Mouse (Mus musculus): ENCODE data around the gene Ccdc85c. TPM values are rescaled to one million over a fixed set of nuclear protein-coding genes. Genes with fewer than 3 reads are reported as not detected.

The Ccdc85c gene
- polyA plus RNA-seq, 1 experiment = 48.9 TPM

DNA sequence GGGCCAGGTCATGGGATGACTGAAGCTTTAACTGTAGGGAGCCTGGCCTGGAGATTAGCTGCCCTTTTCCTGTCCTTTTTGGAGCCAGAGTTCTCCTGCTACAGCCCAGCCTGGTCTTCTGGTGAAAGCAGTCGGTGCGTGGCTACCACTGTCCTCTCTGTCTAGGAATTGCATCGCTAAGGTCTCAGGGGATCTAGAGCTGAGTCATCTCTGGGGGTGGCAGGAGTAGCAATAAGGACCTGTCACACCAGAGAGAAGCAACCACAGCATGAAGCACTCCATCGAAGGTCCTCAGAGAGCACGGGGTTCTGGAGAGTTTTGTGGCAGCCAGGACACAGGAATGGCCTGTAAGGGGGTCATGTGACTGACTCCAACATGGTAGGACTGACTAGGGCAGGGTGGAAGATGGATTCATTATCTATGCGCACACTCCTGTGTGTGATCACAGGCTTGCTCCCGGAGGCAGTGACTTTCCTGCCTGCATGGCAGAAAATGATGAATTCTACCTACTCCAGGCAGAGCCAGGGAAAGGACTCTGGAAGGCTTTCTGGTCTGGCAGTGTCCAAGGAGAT lies 35.3 kb upstream of the Ccdc85c start:
- DNase-seq (ENCODE audit: low read depth) = no peak
- no peak for TF ChIP-seq POLR2A (IDR thresholded peaks at IDR 0.05; ENCODE audit: borderline replicate concordance, extremely low read depth, insufficient read depth, insufficient read length, poor library complexity, severe bottlenecking)
- no peak for TF ChIP-seq CTCF (IDR thresholded peaks at IDR 0.05; ENCODE audit: borderline replicate concordance, extremely low read depth, insufficient read depth, insufficient read length)

DNA sequence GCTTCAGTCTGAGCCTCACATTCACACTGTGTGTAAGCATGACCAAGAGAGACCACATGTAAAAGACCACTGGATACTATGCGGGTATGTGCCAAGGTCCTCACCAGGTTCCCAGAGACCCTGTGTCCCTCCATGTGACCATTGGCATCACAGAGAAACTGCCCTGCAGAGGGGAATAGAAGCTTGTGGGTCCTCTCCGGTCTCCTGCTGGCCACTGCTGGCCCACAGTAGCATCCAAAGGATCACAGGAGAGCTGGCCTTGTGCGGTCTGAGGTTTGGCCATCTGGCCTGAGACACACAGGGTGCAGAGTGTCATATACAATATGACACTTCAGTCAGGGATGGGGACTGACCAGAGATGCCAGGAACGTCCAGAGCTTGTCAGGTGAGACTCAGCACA lies 34.8 kb upstream of the Ccdc85c start:
- TF ChIP-seq CTCF (IDR thresholded peaks at IDR 0.05; ENCODE audit: borderline replicate concordance, extremely low read depth, insufficient read depth, insufficient read length) (no peak), POLR2A (IDR thresholded peaks at IDR 0.05; ENCODE audit: borderline replicate concordance, extremely low read depth, insufficient read depth, insufficient read length, poor library complexity, severe bottlenecking) (no peak)
- no peak for DNase-seq (ENCODE audit: low read depth)

DNA sequence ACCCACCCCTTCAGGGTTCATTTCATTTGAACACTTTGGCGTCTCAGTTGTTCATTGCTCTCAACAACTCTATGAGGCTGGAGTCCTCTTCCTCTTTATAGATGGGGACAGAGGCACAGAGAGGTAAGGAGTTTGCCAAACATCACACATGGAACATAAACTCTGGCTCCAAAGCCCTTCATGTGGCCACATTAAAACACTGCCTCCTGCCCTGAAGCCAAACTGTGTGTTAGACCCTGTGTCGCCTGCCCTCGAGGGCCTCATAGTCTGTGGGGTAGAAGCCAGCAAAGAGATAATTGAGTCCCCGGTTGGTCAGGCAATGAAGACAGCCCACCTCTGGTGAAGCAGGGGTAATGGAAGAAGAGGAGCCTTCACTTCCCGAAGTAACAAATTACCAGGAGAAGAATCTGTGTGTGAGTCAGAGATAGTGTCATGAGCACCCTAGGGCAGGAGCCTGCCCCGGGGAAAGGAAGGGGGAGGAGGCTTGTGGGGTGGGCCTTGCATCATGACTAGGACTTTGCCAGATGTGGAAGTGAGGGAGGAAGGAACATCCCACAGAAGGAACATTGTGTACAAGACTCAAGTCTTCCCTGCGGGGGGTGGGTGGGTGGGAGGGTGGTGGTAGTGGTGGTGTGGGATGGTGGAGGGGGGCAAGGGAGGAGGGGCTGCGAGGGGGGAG lies 34.0 kb upstream of the Ccdc85c start:
- no peak for TF ChIP-seq CTCF (IDR thresholded peaks at IDR 0.05; ENCODE audit: borderline replicate concordance, extremely low read depth, insufficient read depth, insufficient read length)
- no peak for TF ChIP-seq POLR2A (IDR thresholded peaks at IDR 0.05; ENCODE audit: borderline replicate concordance, extremely low read depth, insufficient read depth, insufficient read length, poor library complexity, severe bottlenecking)

DNA sequence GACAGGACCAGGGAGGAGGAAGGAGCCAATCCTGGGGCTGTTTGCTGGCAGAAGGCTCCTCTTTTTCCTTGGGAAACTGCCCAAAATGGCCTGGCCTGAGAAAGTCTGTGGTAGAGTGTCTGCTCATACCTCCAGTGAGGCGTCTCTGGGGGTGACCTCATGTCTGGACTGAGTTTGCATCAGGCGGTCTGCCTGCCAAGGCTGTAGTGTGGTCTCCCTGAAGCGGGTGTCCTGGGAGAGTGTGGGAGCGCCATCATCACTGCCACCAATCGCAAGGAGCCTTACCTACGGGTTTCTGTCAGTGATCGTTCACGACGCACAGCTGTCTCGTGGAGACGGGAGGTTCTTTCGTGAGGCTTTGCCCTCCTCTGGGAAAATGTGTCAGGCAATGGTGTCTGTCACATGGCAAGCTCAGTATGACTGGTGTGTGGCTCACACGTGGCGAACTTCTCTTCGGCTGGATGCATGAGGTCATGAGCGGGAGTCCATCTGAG lies 33.2 kb upstream of the Ccdc85c start:
- TF ChIP-seq CTCF (IDR thresholded peaks at IDR 0.05; ENCODE audit: borderline replicate concordance, extremely low read depth, insufficient read depth, insufficient read length) = no peak
- TF ChIP-seq POLR2A (IDR thresholded peaks at IDR 0.05; ENCODE audit: borderline replicate concordance, extremely low read depth, insufficient read depth, insufficient read length, poor library complexity, severe bottlenecking) = no peak
- no peak for DNase-seq (ENCODE audit: low read depth)

More for the DNA sequence above, 34.0 kb upstream of the Ccdc85c start:
- no peak for DNase-seq (ENCODE audit: low read depth)

DNA sequence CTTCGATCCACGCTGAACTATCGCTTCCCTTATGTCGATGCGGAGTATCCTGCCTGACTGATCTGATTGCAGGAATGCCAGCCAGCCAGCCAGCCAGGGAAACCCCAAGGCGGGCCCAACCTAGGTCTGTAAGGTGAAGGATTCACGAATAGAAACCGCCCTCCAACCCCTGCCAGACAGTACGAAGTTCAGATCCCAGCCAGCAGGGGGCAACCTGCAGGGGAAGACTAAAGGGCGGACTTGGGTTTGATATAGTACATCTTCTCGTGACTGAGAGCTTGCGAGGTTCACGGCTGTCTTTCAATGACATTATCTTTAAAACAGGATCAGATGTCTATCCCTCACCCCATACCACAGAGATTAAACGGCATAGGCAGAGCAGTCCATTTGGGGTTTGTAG lies 32.3 kb upstream of the Ccdc85c start:
- TF ChIP-seq POLR2A (IDR thresholded peaks at IDR 0.05; ENCODE audit: borderline replicate concordance, extremely low read depth, insufficient read depth, insufficient read length, poor library complexity, severe bottlenecking) (no peak), CTCF (IDR thresholded peaks at IDR 0.05; ENCODE audit: borderline replicate concordance, extremely low read depth, insufficient read depth, insufficient read length) (peak; percentile 76)
- DNase-seq (ENCODE audit: low read depth) = peak; percentile 55

DNA sequence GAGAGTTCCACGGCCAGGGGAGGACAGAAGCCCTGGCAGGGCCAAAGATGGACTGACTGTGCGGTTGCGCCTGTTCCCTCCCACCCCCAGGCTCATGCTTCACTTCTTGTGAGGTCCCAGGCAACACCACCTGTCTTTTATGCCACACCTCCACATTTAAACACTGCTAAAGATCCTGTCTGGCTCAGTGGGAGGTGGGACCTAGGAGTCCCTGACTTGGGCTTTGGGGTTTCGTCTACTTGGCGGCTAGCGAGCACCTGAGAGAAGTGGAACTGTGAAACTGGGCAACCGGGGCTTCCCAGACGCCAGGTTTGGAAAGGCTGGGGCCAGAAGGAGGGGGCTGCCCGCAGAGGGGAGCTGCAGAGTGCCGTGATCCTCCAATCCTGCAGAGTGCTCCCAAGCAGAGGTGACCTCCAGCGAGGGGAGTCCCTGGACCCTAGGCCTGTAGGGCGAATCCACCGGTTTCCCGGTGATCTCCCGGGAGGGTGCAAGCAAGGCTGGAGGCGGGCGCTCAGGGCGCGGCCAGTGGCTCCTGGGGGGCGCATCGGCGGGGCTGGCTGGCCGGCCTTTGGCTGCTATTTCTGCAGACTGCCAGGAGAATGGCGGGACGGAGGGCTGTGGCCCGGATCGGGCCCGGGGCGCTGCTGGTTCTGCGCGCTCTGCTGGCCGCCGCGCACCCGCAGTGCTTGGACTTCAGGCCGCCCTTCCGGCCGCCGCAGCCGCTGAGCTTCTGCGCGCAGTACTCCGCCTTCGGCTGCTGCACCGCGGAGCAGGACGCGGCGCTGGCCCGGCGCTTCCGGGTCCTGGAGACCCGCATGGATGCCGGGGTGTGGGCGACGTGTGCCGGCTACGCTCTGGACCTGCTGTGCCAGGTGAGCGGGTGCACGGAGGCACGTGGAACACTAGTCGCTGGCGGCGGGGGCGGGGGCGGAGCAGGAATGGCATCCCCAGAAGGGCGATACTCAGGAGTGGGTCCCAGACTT lies 30.9 kb upstream of the Ccdc85c start, which contains the start of gene Hhipl1:
Gene Hhipl1 (plus strand): TSS at position 459 of the 983 bp plus-strand sequence.
- DNase-seq (ENCODE audit: low read depth) = peak; percentile 70
- TF ChIP-seq POLR2A (IDR thresholded peaks at IDR 0.05; ENCODE audit: borderline replicate concordance, extremely low read depth, insufficient read depth, insufficient read length, poor library complexity, severe bottlenecking) (0 out of 2 replicates have a peak, but pooled peaks have one; percentile 37), CTCF (IDR thresholded peaks at IDR 0.05; ENCODE audit: borderline replicate concordance, extremely low read depth, insufficient read depth, insufficient read length) (no peak)

DNA sequence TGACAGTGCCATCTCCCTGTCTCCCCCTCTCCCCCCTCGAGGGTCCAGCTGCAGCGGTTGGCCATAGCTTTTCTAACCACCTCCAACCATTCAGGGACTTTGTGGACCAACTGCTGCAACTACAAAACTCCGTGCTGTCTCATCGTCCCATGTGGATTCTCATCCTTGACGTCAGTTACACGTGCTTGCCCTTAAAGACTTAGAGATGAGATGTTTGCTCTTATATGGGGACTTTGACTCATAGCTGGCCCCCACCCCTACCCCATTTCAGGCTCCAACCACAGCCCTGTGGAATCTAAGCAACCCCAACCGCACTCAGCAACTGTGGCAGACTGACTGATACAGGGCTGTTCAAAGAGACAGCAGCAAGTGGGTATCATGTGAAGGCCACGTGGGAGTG lies 29.9 kb upstream of the Ccdc85c start:
- TF ChIP-seq CTCF (IDR thresholded peaks at IDR 0.05; ENCODE audit: borderline replicate concordance, extremely low read depth, insufficient read depth, insufficient read length) (no peak), POLR2A (IDR thresholded peaks at IDR 0.05; ENCODE audit: borderline replicate concordance, extremely low read depth, insufficient read depth, insufficient read length, poor library complexity, severe bottlenecking) (no peak)
- no peak for DNase-seq (ENCODE audit: low read depth)

DNA sequence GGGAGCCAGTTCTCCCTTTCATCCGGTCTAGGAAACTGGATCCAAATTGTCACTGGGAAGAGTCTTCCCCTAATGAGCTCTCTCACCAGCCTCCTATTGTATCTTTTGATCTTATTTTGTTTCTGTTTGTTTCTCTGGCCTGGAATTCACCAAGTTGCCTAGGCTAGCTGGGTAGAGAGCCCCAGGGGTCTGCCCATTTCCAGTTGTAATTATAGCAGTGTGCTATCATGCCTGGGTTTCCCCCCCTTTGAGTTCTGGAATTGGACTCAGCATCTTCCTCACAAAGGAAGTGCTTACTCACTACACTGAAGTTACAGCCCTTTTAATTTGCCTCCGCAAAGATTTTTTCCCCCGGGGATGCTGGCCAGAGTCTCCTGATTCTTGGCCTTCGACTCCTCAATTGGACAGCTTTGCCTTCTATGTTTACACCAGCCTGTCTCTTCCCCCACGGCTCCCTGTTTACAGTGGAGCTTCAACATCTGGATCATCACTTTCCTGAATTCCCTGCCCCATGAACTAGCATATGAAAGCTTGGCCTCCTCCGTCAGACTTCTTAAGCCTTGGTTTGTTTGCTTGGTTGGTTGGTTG lies 28.6 kb upstream of the Ccdc85c start:
- DNase-seq (ENCODE audit: low read depth) = peak; percentile 49
- TF ChIP-seq CTCF (IDR thresholded peaks at IDR 0.05; ENCODE audit: borderline replicate concordance, extremely low read depth, insufficient read depth, insufficient read length) (no peak), POLR2A (IDR thresholded peaks at IDR 0.05; ENCODE audit: borderline replicate concordance, extremely low read depth, insufficient read depth, insufficient read length, poor library complexity, severe bottlenecking) (no peak)

DNA sequence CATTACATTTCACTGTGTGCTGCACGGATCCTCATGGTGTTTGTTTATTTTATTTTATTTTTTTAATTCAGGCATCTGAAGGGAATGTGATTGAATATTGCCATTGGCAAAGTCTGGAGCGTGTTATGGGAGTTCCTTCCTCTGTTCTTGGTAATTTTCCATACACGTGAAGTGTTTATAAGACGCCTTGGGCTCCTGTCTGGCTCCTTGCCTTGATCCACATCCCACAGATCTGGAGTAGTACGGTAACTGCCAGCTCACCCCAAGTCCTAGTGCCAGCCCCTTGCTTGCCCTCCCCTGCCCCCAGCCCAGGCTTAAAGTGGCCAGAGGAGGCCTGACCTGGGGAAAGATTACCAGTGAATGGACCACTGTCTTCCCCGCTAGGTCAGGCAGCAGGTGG lies 25.8 kb upstream of the Ccdc85c start:
- DNase-seq (ENCODE audit: low read depth) = no peak
- TF ChIP-seq POLR2A (IDR thresholded peaks at IDR 0.05; ENCODE audit: borderline replicate concordance, extremely low read depth, insufficient read depth, insufficient read length, poor library complexity, severe bottlenecking) (no peak), CTCF (IDR thresholded peaks at IDR 0.05; ENCODE audit: borderline replicate concordance, extremely low read depth, insufficient read depth, insufficient read length) (no peak)

DNA sequence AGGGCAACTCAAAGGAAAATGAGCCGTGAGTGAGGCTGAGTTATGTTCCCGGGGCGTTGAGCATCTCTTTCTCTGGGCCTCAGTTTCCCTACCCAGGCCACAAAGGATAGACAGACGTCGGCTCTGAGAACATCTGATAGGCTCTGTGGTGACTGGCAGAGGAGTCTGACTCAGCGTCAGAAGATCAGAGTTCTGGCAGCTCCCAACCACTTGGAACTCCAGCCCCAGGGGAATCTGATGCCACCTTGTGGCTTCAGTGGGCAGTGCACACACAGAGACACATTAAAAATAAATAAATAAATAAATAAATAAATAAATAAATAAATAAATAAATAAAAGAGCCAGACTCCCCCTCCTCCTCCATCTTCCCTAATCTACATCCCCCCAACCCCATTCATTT lies 21.8 kb upstream of the Ccdc85c start:
- peak; percentile 45 for TF ChIP-seq CTCF (IDR thresholded peaks at IDR 0.05; ENCODE audit: borderline replicate concordance, extremely low read depth, insufficient read depth, insufficient read length)
- no peak for TF ChIP-seq POLR2A (IDR thresholded peaks at IDR 0.05; ENCODE audit: borderline replicate concordance, extremely low read depth, insufficient read depth, insufficient read length, poor library complexity, severe bottlenecking)
- DNase-seq (ENCODE audit: low read depth) = no peak

All from brain, embryonic 14.5 days (tissue).